Mouse (Mus musculus) adrenal gland, adult 8-10 months (tissue): ENCODE measurements at regions not wholly inside any gene's neighbourhood (a gene's known extent, or its start where the extent isn't known, plus 50 kb on each side); places are given as distances from the start of the nearest gene placed in this dataset.
A peak's percentile ranks its signal among the peaks of the same experiment; 100 is the strongest.

Experiments used
- DNase-seq: peaks from one replicate; pipeline ENCODE4 v3.0.0; 2022

DNA sequence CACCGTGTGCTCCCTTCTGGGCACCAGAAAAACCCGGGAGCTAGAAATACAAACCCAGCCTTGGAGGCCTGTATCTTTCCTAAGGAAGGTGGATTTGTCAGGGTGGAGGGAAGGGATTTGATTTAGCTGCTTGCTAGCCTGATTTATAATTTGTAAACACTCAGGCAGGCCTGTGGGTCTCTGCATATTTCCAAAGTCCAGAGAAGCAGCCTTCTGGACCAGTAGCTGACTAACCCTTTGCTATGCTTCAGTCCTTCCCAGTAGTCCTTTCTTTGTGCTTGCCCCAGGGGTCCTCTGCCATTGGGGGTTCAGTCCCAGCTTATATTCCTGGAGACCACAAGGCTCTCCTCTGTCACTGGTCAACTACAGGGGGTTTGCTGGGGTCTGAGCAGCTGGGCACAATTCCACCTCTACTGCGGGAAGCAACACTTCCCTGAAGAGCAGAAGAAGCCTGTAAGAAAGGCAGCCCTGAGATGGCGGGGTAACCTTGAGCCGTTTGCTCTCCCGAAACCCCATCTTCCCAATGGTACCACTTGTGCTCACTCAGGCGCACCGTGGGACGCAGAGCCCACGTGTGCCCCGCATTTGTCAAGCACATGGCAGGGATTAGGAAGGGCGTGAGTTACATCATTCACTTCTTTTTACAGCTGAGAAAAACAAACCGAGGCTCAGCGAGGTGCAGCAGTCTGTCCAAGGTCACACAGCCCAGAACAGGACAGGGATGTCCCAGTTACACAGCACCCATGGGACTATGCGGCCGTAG, 85.7 kb downstream of the 1700001O22Rik start:
- DNase-seq: no peak

DNA sequence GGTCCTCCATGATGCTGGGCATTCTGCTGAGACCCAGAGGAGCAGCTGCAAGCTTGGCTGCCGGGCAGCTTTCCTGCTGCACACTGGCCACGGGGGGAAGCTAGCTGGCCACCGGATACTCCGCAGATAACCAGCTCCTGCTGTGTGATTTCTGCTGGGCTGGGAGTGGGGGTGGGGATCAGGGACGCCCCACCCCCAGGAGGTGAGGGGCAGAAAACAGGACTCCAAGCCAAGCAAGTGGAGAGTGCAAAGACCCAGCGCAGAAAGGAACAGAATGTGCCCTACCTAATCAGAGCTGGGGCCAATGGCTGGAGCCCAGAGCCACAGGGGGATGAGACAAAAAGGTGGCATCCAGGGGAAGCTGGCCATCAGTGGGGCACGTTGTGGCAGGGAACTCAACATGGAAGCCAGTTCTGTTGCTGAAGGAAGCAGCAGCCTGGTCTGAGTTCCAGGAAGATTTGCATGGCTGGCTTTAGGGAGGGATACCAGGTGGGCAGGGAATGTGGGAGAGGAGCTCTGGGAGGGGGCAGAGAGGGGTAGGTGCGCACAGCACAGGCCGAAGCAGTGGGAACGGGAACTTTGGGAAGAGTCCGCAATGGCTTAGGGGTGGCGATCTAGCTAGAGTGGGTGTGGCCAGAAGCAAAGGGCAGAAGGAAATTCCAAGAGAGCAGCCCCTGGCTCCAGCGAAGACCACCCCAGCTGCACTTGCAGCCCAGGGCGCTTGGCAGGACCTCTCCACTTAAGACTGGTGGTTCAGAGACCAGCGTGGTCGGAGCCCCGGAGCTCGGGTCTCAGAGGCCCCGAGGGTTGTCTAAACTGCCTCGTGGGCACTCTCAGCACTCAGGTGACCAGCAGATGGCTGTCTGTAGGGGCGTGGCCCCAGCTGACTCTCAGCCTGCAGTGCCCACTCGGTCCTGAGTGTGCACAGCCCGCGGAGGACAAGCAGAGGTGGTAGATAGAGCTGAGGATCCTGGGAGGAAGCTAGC, 86.6 kb downstream of the 1700001O22Rik start:
- peak; percentile 70 for DNase-seq

DNA sequence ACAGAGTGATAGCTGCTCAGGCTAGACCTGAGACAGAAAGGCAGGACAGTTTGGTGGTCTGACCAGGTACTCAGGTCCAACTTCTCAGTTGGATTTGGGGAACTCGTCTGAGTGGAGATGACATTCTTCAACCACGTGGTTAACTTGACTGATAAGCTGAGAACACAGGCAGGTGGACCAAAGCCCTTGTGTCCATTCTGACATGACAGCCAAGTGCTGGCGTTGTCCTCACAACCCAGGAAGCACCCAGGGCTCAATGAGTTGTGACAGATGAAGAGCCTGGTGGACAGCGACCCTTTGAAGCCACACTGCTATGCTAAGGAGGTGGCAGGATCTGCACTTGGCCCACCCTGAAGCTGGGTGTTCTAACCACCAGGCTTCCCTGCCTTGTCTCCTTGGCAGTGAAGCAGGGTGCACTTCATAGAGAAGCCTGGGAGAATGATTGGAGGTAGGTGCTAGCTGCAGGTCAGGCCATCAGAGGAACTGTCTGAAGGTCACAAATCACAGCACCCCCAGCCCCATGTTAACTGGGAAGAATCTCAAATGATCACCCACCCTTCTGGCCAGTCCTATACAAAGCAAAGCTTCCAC, 87.6 kb downstream of the 1700001O22Rik start:
- DNase-seq: no peak

DNA sequence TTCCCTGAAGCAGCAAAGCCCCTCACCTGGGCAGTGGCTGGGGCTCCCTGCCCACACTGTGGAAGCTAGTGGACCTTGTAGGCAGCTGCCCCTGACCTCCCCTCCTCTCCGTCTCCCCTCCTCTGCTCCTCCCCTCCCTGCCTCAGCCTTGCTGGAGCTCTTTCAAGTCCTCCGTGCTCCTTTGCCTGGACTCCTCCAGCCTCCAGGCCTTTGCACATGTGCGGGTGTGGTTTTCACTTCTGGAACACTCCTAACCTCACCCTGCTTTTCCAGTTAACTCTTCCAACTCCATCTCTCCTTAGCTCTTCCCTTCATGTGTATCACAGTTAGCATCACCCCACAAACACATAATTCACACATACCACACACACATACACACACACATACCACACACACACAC, 89.9 kb downstream of the 1700001O22Rik start:
- no peak for DNase-seq

DNA sequence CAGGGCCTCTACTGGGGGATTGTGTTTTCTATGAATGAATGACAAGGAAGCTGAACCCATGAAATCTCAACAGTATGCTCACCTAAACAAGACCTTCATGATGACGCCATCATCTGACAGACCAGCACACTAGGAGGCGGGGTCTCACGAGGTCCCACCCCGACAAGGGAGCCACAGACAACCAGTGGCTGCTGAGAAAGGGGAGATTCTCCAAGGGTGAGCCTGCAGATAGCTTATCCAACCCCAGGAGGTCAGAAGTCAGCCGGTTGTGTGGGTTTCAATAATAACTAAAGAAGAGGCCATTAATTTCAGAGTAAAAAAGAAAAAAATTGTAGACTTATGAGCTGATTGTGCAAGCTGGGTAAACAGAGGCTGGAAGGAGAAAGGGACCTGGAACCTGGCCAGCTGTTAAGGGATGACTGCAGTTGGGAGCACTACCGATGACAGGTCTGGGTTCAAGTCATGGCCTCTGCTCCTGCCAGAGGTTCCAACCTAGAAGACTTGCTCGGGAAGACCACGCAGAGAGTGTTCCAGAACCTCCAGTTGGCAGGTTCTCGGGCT, 90.5 kb downstream of the 1700001O22Rik start:
- DNase-seq: no peak

DNA sequence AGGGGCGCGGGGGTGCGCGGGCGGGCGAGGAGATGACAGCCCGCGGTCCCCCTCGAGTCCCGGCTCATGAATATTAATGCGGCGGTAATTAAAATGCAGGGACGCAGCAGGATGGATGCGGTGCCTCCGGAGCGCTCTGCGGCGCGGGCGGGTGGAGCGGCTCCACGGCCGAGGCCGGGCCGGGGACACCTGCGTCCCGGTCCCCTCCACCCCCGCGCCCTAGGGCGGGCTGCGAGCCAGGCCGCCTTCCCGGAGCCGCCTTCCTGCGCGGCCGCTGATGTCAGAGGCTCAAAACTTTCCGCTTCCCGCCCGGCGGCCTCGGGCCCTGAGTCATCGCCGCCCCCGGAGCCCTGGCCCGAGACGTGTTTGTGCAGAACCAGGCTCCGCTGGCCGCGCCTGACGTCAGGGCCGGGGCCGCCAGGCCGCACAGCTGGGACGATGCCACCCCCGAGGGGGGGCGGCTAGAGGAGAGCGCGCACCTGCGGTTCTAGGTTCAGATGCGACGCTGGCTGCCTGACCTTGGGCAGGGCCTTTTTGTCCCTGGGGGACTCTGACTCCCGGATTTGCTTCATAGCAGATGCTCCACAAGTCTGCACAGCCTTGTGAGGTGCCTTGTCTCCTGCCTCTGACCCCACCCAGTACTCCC, 91.5 kb downstream of the 1700001O22Rik start:
- DNase-seq: peak; percentile 96

DNA sequence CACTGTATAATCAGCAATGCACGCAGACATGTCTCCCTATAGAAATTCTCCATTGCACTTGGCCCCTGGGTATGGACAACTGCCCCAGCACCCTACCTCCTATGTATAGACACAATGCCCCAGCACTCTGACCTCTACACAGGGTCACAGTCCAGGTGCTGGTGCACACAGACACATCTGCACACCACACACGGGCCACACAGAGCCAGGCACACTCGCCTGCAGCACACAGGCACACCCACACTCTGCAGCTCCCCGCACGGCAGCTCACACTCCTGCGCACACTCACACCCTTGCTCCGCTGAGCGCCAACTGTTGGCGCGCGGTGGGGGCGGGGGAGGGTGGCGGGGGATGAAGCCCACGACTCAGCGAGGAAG, 92.0 kb downstream of the 1700001O22Rik start:
- DNase-seq: no peak

DNA sequence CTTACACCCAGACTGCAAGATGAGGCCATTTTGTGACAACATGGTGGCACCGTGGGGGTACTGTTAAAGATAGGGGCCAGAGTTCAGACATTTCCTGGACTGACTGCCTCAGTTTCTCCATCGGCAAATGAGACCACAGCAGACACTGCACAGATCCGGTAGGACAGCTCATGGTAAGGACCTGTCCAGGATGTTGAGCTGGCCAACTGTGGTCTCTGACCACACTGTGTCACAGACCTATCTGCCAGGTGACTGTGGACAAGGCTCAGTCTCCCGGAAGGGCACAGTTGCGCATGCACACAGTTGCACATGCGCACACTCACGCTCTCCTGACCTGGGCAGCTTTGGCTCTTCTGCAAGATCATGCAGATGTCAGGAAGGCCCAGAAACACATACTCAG, 92.6 kb downstream of the 1700001O22Rik start:
- no peak for DNase-seq

DNA sequence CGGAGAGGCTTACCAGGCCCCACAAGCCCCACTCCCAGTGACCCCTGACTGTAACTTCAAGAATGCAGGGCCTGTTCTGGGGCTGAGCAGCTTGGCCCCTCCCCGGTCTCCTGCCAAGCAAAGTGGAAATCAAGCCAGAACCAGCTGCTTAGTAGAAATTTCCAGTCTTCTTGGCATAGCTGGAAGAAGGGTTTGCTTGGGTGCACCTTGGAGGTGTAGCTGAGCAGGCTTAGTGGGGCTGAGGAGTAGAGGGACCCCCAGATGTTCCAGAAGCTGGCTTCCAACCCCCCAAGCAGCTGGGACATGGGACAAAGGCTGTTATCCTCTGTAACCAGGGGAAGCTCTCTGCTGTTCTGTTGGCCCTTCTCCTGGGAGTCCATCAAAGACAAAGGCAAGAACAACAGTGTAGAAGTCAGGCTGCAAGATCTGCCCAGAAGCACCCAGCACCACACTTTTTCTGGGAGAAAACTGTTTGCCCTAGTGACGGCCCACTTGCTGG, 94.0 kb downstream of the 1700001O22Rik start:
- no peak for DNase-seq

DNA sequence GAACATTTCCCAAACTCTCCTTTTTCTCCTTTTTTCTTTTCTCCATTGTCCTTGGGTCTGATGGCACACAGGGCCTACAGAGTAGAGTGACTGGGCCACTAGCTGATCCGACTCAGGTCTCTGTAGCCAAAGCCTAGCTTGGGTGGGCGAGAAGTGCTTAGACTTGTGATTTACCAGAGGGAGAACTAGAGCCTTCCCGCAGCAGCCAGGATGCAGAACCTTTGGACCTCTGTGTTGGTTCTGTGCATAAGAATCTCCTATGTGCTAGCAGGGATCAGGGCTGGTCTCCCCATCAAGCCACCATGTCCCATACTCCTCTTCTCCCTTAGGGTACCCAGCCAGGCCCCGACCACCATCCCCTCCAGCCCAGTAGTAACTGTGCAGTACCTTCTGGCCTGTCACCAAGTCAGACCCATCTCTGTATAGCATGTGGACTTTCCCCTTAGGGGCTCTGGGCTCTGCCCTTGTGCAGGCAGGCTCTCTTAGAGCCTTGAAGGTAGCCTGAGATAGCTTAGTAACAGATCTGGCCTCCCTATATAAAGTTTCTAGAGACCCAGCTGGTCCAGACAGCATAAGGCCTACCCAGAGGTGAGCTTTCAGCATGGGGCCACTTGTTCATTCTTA, 94.6 kb downstream of the 1700001O22Rik start:
- DNase-seq: no peak

DNA sequence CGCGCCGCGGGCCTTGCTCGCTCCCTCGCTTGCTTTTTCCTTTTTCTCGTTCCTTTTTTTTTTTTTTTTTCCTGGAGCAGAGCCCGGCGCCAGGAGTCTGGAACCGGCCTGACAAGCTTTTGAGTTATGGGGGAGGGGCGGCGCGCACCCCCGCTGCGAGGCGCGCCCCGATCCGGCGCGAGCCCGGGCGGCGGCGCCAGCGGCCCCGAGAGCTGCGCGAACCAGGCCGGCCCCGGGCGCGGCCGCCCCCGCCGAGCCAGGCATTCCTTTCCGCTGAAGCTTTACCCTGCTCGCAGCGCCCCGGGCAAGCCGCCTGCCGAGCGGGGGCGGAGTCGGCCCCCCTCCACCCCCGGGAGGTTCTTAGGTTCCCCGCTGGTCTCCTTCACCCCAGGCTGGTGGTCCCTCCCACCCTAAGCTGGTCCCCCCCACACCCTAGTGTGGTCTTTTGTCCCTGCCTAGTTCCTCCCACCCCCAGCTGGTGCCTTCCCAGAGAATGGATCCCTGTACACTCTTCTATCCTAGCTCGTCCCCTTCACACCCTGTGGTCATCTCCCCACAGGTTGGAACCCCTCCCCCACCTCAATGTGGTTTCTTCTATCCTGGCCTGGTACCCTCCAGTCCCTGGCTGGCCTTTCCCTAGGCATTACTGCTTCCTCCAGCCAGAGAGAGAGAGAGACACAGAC, 95.3 kb downstream of the 1700001O22Rik start:
- no peak for DNase-seq

DNA sequence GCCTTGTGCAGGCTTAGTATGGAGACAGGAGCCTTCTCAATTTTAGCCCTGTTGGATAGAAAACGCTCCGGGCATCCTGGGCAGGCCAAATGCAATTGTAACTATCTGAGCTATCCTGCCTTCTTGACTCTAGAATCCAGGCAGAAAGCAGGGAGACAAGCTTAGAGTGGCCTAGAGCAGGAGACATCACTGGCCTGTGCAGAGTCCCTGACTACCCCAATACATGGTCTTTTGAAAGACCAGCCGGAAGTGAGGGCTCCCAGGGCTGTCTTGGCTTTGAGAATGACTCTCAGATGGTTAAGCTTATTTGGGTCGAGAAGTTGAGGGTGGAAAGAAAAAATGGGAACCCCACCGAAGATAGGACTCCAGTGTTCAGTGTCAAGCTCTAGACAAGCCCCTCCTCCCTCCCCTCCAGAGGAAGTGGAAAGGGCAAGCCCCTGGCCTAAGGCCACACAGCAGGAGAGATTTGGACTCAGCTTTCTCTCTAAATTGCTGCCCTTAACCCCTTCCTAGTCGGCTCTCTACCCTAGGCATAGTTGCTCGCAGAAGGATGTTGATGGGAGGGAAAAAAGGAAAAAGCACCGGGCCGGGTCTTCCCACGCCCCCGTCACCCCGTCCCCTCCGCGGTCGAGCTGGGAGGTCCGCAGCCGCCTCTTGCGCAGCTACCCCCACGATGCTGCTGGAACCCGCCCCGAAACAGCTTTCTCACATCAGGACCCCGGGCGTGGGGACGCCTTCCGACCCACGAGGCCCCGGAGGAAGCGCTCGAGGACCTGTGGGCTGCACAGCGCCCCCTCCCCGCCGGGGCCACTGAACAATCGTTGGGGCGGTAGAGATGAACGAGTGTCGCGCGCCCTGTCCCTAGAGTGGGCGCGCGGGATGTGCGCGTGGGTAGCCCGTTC, 96.1 kb downstream of the 1700001O22Rik start:
- DNase-seq: no peak

DNA sequence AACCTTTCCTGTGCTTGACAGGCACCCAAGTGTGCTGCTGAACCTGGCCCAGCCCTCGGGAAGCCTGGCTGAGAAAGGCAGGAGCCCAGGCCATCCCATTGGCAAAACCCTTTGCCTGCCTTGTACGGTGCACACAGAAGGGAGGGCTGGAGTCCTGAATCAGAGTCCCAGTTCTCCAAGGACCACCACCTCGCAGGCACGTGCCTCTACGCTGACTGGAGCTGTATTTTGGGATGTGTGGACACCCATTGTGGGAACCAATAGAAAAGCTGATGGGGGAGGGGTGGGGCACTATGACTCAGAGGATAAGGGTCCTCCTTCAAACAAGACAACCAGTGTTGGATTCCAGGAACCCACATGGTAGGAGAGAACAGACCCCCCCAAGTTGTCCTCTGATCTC, 97.4 kb downstream of the 1700001O22Rik start:
- no peak for DNase-seq

DNA sequence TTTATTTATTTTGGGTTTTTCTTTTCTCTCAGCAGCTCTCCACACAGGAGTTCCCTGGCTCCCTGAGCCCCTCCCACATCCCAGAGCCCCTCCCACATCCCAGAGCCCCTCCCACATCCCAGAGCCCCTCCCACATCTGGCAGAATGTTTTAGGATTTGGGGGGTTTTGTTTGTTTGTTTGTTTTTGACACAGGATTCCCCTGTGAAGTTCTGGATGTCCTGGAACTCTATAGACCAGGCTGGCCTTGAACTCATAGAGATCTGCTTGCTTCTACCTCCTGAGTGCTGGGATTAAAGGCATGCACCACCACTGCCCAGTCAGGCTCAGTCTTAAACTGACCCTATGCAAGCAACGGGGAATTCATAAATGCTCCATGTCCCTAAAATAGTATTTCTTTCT, 100.2 kb downstream of the 1700001O22Rik start:
- no peak for DNase-seq

DNA sequence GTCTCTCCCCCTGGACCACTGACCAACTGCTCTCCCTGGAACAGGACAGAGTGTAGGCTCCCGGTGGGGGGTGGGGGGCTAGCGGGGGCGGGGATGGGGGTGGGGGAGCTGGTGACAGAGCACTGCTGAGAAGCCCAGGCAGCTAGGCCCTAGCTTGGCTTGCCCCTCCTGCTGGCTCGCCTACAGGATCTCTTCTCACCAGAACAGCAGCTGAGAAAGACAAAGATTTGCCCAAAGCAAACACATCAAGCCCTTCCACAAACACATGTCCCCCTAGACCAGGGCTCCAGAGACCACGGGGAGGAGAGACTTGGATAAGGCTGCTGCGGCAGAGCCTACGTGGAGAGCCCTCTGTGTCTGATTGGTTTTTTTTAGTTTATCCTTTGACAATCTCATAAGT, 100.8 kb downstream of the 1700001O22Rik start:
- no peak for DNase-seq

DNA sequence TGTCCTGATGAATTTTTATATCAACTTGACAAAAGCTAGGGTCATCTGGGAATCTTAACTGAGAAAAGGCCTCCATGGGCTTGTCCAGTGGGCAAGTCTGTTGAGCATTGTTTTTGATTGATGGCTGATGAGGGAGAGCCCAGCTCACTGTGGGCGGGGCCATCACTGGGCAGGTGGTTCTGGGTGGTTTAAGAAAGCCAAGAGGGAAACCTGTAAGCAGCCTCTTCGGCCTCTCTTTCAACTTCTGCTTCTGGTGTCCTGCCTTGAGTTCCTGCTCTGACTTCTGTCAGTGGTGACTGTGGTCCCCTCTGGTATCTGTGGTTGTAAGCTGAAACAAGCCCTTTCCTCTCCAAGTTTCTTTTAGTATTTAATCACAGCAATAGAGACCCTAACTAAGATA, 102.6 kb downstream of the 1700001O22Rik start:
- no peak for DNase-seq

DNA sequence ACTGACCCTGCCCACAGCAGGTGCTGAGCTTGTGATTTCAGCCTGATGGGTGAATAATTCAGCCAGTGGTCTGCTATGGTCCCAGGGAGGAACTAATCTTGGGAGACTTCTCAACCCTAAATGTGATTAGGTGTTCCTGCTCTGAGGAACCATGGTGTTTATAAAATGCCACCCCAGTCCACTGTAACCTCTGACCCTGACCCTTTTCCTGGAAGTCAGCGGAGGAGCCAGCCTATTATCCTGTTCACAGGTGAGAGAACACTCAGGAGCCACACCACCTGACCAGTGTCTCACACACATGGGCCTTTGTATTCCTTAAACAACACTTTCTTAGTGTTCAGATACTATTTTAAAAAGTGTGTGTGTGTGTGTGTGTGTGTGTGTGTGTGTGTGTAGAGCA, 103.0 kb downstream of the 1700001O22Rik start:
- no peak for DNase-seq

DNA sequence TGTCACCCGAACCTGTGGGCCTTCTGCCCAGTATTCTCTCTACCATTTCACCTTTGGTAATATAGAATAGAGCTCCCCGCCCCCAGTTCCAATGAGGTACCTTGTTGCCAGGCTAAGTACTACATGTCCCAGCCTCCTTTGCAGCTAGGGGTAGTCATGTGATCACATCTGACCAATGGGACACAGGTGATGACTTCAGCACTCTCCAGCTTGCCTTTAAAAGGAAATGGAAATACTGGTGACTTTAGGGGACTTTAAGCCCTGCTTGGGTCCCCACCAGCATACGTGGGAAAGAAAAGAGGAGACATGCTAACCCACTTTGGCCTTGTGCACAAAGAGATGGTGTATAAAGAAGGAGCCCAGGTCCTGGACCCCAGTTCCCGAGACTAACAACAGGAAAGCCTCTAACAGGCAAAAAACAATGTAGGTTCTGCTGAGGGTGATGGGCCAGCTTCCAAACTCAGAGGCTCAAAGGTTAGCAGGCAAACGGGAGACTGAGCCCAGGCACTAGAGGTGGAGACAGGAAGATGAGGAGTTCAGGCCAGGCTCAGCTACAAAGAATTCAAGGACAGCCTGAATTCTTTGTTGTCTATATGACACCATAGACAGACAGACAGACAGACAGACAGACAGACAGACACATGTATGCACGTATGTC, 103.5 kb downstream of the 1700001O22Rik start:
- peak; percentile 75 for DNase-seq

DNA sequence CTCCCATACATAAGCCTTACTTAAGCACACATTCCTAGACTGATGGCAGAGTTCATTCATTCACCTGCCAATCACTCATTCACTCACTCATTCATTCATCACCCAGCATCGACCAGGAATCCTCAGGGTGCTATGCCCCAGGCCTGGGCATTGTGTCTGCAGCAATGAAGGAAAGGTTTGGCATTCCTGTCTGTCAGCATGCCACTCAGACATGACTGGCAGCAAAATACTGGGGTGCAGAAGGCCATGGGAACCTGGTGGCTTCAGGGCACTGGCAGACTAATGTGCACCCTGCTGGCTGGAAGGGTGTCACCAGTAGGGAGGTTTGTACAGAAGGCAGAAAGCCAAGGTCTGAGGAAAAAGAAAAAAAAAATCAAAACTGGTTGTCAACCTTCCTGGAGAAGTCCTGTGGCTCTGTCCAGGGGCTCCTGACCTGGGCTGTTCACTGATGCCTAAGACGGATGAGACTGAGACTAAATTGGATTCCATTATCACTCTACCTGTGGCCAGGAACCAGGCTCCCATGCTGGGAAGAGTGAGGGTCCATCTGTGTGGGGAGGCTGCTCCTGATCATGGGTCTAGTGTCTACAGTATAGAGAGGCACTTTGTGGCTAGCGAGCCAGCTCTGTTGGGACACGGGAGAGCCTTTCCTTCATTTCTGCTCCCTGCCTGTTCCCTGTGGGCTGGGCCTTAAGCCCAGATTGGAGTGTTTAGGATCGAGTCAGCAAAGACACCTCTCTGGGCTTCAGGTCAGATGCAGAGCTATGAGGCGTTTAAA, 104.1 kb downstream of the Cstad start:
- DNase-seq: no peak
